Mouse (Mus musculus): ENCODE data around the gene Btf3.

GRCm38 (mm10) chr13:98354090-98354801 lies 37.4 kb upstream of the Btf3 start, which contains the start of gene Foxd1:
- TF ChIP-seq EP300 (IDR thresholded peaks at IDR 0.05) = no peak
- no peak for TF ChIP-seq CTCF (IDR thresholded peaks at IDR 0.05)

Measured in lung, postnatal 0 days (tissue).